Mouse (Mus musculus) lung, postnatal 36 days (tissue): ENCODE measurements around the gene Susd1.

Experiments
- DNase-seq: peaks from one replicate; pipeline ENCODE4 v3.0.0; 2022; ENCODE audit warnings: mixed read lengths

Susd1 gene

DNA sequence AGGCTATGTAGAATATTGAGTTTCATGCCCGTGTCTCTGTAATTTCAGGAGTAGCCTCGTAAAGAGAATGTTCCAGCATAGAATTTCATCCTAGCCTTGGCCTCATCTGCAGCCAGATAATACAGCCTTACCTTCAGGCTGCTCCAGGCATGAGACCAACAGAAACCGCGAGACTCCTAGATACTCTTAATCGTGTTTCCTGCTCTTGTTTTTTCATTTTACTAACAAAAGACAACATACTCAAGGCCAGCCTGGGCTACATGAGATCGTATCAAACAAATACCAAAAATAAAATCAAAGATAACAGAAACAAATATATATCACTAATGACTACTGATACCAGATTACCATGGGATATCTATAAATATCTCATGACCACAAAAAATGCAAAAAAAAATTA, 9.3 kb downstream of the Susd1 start:
- no peak for DNase-seq

DNA sequence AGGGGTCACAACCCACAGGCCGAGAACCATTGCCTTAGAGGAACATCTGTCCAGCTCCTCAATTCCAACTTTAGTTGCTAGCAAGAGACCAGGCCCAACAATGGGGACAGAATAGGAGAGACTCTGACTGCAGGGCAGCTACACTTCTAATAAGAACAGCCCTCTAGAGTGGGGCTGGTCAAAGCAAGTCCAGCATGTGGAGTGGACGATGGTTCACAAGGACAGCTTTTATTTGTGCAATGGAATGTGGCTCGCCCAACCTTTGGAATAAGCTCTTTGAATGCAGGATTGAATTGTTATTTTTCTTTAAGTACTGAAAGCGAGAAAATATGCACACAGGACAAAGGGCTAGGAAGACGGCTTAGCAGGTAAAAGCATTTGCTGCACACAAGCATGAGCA, 12.0 kb downstream of the Susd1 start:
- DNase-seq = no peak

DNA sequence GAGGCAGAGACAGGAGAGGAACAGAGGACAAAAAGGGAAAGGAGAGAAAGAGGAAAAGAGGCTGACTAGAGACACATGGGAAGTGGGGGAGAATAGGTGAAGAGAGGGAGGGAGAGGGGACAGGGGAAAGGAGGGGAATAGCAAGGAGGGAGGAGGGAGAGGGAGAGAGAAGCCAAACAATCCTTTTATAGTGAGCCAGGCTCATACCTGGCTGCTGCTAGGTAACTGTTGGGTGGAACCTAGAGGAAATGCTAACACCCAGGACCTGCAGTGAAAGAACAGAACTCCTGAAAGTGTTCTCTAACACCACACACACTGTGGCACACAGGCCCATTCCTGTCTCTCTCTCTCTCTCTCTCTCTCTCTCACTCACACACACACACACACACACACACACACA, 15.6 kb downstream of the Susd1 start:
- no peak for DNase-seq

DNA sequence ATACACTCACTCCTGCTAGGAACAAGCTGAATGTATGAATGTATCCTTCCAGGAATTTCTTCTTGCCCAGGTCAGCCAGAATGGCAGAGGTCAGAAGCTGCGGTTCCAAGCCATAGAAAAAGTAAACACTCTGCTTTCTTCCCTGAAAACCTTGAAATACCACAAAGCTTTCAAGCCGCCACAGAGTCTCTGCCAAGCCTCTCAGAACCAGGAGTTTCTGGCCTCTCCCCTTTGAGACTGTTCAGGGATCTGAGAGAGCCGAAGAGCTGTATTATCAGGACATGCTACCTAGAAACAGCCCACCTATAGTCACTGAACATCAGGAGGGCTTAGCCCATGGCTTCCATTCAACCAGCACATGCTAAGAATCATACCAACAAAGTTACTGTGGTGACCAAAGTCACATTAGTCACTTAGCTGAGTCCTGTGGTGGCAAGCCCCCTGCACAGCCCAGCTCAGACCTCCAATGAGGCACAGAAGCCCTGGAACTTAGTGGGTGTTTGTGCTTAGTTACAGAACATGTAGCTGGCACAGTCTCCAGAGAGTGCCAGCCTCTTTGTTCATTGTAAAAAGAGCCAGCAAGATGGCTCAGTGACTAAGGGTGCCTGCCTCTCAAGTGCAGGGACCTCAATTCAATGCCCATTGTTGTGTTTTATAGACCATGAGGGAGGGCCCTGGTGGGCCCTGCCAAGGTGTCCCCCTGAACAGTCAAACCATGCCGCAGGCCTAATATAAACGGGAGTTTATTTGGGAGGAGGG, 16.2 kb downstream of the Susd1 start:
- peak; percentile 66 for DNase-seq

DNA sequence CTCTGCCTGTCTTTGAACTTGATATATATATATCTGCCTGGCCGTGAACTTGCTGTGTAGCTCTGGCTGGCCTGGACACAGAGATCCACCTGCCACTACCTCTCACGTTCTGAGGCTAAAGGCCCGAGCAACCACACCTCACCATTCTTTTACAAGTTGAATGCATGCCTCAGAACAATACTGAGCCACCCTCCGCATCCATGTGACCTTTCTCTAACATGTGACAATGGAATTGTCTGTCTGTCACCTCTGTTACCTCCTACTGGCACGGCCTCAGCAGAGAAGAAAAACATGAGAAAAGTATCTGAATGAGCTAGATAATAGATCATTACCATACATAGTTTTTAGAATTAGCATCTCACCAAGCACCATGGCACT, 17.1 kb downstream of the Susd1 start:
- no peak for DNase-seq

DNA sequence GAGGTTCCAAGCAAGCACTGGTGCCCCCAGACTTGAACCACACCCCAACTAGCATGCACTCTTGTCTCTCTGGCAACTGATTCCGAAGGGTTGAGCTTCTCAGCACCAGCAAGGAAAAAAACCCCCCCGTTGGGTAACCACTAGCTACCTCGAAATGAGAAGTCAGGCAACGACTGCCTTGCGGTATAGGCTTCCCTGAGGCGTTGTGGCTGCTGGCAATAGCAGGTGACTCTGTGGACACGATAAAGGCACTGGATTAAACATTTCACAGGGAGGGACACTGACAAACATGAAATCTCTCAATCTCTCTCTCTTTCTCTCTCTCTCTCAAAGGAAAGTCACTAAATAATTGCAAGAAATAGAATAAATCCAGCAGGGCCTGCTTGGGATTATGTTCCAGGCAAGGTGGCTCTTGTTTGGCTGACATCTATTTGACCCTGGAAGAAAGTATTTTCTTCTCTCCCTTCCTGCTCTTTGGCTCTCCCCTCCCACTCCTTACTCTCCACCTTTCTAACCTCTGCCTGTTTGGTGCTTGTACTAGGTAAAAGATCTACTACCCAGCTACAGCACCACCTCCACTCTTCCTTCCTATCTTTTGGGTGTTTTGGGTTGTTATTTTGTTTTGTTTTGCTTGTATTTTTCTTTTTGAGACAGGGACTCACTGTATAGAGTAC, 17.6 kb downstream of the Susd1 start:
- peak; percentile 23 for DNase-seq

DNA sequence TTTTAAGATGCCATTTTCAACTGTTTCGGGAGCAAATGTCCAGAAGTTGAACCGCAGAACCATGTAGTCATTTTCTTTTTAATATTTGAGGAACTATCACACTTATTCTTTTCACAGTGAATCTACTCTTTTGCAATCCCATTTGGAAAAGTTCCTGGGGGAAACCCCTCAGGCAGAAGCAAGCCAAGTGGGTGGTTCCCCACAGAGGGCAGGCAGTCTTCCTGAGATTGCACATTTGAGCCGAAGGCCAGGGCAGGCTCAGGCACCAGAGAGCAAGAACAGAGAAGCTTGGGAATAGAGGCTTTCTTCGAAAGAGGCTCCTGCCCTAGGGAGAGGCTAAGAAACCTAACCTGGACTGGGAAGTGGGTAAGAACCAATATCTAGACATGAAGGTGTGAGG, 19.2 kb downstream of the Susd1 start:
- DNase-seq = peak; percentile 70

DNA sequence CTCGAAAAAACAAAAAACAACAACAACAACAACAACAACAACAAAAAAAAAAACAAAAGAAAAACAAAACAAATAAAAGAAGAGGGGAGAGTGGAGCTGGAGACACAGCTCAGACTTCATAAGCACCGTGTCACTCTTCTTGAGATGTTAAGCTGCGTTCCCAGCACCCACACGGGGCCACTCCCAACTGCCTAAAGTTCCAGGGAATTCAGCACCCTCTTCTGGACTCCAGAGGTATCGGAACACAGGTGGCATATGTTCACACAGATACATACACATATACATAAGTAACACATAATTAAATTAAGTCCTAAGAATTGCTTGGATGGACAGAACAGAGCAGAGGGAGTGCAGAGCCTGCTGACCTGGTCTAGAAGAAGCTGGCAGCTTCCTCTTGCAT, 25.0 kb downstream of the Susd1 start:
- DNase-seq = no peak

DNA sequence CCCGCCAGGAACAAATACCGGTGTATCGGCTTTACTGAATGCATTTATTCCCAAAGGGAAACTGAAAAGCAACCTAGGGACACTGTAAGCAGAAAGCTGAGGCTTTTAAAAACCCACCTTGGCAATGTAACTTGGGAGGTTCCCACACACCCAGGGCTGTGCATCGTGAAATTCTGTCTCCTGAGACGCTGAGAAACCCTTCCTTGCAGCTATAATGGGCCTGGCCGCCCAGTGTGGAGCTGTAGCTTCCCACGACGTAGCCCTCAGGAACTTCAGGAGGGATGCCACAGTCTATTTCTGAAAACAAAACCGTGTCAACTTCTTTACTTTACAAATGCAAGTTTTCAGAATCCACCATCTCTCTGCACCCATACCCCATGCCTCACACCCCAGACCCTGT, 27.3 kb downstream of the Susd1 start:
- DNase-seq = no peak

DNA sequence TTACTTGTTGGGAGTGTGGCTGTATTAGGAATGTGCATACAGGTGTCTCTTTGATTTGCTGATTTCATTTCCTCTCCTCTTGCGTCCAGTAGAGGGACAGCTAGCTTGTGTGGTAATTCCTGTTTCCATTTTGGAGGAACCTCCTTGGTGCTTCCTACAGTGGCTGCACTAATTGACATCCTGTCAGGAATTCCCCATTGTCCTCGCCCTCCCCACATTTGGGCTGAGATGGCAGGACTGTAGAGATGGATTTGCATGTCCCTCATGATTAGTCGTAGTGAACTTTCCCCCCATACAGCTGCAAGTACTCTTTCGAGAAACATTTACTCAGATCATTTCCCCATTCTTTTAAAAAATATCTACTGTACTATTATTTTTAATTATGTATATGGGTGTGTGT, 30.7 kb downstream of the Susd1 start:
- DNase-seq = no peak

DNA sequence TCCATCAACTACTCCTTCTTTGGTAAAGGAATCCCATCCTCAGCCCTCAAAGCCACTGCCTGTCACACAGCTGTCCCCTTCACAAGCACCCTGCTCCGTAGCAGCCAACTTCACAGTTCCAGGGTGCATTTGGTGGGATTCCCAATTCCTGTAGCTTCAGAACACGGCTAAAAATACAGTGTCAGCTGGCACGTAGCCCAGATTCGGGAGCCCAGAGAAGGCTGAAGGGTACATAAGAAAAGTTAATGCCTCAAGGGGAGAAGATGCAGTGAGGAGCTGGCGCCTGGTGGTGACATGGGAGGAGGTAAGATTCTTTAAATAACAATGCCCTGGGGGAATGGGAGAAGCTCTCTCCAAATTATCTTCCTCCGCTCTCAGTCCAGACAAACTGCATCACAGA, 34.1 kb downstream of the Susd1 start:
- DNase-seq = no peak

DNA sequence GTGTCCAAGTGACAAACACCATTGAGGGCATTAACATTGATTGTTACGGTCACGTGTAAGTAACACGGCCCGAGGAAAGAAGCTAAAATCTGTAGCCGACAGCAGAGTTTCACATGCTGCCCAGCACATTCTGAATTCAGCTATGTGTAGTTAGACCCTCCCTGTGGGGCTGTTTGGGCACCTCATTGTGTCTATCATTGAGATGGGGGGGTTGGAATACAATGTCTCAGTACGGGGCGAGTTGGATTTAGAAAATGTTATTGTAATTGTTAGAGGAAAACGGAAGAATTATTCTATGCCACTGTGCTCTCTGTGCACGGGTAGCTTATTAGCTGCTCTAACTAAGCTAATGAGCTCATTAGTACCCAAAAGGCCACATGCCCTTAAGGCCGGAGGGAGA, 37.5 kb downstream of the Susd1 start:
- no peak for DNase-seq

DNA sequence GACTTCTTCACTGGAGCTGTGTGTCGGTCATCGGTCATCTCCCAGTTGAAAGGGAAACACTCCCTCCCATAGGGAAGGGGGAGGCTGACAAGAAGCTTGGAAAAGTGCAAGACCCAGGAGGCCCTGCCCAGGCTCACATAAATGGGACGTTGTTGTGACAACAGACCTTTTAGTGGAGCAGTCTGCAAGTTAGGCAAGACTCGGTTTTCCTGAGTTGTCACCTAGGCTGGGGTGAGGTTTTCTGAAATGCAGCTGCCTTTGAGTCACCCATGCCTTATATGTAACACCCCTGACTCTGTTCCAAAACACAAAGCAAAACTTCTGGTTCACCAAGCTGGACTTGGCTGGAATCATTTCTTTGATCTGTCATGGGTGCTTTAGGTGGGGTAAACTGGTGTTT, 39.1 kb downstream of the Susd1 start:
- peak; percentile 27 for DNase-seq

DNA sequence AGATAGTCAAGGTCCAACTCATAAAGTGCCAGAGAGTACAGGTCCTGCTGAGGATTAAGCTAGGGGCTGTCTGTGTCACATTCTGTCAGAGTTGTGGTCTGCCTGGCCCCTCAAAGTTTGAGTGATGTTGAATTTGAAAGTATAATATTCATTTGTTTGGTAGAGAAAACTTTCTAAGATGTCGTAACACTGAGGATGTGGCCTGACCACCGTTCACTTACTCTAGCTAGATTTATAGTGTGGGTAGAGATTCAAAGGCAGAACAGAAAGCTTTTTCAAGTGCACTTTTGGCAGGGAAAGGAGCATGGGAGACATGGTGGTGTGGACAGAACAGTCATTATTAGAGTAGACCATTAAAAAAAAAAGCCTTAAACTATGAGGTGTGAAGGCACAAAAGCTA, 42.9 kb downstream of the Susd1 start:
- no peak for DNase-seq

DNA sequence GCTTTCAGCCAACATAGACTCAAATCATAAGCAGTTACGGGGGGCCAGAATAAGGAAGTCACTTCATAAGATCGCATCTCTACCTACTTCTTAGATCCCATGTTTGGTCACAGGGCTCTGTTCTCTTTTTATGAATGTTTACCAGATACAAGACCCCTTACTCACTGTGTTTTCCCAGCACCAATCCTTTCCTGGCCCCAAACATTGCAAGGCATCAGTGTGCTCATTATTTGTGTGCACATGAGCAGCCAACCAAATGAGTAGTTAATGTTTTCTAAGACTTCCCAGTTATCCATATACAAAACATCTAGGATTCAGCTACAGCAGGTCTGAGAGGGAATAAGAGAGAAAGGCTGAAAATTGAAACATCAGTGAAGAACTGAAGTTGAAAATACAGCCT, 44.3 kb downstream of the Susd1 start:
- no peak for DNase-seq

DNA sequence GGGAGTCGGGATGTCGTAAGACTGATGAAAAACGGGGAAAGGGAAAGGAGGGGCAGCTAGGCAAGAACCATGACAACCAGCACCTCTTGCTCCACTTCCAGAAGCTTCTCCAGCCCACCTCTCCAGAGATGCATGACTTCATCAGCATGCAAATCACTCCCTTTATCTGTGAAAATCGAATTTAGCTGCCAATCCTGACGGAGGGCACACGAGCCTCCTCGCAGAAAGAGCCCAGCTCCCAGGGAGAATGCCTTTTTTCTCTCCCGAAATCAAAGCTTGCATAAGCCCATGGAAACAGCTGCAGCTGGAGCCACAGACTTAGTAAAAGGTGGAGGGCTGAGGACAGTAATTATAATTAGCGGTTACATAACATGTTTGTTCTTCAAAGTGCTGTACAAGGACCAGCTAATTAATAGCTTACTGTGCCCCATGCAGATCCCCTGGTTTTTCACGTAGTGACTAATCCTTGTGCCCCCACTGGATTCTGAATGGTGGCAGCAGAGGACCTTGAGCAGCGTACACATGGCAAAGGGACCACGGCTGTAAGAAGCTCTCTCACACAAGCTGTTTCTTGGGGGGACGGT, 49.9 kb downstream of the Susd1 start:
- no peak for DNase-seq

DNA sequence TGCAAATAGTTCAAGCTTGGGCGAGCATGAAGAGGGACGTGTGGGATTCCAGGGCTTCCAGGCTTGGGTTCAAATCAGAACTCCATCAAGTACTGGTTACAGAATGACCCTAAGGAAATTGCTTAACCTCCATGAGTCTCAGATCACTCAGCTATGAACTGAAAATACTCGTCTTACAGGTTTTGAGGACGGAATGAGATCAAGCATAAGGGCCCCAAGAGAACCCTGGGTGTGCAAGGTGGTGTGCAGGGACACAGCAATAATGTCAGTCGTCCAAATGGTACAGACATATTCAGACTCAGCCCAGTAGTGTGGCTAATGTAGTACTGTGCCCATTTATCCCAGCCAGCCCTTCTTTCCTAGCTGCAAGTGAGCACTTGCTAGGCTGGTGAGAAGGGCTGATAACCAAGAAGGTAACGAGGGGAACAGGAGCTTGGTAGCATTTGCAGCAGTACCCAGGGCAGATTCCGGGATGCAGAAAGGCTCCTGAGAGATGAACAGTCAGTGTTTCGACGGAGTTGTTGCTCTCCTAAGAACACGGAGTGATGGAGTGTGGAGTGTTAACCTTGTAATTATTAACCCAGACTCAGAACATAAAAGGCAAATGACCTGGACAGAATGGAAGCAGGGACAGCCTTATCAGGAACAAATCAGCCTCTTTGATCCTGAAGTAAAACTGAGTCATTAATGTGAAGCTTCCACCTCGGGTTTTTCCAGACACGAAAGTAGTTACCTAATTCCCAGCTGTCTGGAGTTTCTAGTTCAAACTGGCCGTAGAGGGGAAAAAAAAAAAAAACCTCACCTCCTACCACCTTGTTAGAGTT, 50.8 kb downstream of the Susd1 start:
- DNase-seq = peak; percentile 15

DNA sequence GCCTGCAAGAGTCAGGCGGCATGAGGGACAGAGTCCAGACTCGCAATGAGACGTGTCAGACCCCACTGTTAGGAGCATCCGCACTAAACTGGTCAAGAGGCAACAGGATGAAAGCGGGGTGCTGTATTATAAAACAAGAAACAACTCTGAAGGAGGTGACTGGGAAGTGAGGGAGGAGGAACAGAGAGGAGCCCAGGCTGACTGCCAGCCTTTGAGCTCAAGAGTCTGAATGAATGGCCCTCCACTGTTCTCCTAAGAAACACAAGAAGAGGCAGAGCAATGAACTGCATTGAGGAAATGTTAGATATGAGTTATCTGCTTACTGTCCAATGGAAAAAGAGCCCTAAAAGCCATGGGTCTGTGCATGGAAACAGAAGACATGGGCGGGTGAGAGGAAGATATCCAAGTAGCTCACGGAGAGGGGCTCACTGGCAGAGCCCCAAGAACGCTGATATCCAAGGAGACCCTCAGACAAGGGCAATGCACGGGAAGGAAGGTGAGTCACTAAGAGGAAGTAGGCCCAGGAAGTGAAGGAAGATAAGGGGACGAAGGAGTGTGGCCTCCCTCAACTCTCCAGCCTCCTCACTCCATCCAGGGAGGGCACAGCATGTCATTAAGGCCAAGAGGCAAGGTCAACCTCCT, 53.1 kb downstream of the Susd1 start:
- DNase-seq = peak; percentile 72

DNA sequence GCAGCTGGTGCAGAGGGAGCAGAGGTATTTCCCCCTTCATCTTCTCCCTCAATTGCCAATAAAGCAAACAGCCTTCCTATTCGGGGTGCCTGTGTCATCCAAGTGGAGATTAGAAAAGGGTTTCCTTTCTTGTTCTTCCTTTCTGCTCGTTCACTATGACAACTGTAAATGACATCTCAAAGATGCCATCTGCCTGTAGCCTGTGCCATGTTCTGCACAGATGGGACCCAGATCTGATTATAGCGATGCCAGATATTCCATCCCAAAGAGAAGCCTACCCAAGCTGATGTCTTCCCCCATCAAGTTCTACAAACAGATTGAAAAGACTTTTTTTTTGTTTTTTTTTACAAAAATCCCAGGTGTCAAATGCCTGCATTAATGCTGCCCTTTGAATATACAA, 54.6 kb downstream of the Susd1 start:
- DNase-seq = no peak

DNA sequence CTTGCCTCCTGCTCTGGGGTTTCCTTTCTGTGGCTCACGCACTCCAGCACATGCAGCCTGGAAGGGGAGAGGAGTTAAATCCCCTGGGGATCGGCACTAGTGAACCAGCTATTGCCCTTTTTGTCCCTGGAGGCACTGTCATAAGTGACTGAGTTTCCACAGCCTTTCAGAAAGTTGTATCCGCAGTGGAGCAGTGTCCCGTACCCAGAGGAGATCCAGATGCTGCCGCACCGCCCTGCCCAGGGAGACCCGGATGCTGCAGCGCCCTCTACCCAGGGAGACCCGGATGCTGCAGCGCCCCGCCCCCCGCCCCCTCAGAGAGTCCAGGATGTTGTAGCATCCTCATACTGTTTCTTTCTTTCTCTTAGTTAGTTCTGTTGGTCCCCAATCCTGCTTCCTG, 56.3 kb downstream of the Susd1 start:
- peak; percentile 12 for DNase-seq

DNA sequence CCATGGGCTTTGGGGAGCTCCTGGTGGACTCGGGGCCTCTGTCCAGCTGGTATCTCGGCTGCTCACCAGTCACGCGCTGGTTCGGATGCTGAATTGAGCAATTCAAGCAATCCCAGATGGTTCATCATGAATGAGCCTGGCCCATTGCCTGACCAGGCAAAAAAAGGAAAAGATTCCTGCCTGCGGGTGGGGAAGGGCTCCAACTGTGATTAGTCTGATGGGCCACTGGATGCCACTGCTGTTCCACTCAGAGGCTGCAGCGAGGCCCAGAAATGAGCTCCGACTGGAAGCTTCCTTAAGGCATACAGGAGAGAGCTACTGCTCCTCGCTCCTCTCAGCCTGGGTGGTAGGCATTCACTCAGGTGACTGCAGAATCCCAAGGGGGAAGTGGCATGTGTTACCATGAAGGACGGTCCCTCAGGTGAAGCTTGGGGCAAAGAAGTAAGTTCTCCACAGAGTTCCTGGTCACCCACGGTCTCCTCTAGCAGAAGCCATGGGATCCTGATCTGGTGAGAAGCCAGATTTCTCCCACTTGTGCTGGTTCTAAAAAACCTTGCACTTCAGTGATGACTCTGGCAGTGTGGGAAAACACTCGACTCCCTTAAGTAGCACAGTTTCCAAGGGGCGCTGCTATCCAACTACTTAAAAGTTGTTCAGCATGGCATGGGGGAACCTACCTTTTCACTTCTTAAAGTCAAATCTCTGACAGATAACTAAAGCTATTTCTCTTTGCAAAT, 57.3 kb downstream of the Susd1 start:
- peak; percentile 82 for DNase-seq

DNA sequence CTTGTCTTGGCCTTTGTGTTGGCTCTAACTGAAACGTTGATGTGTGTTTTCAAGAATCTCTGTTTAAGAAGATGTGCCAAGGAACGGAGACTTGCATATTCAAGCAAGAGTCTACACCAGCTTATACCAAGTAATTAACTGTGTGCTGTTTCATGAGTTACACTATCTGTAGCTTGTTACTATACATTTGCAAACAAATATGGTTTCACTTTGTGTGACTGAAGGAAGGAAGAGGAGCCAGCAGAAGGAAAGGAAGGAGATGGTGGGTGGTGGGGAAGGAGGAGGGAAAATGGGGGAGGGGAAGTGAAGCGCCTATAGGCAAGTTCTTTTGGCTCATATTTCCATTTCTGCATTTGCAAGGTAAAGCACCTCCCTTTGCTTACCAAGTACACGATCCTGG, 58.0 kb downstream of the Susd1 start:
- no peak for DNase-seq
